Mouse (Mus musculus) midbrain, embryonic 11.5 days (tissue): ENCODE measurements around the gene Ccni. TPM values are rescaled to one million over a fixed set of nuclear protein-coding genes. Genes with fewer than 3 reads are reported as not detected.

Experiments used
- ATAC-seq: fragments of 200-750 bp; cut with Nextera tagmentation; 2 replicates; pipeline ENCODE4 v1.8.0; 2017; ENCODE audit warnings: moderate TSS enrichment, moderate library complexity; ENCODE audit not compliant: low FRiP score
- DNase-seq: peaks from one replicate; pipeline ENCODE4 v3.0.0; 2015; ENCODE audit warnings: low spot score; ENCODE audit errors: missing footprints
- H3K27ac ChIP-seq: fragments of 300-500 bp; sonication (generic); 2 replicates; pipeline ENCODE4 v1.5.1; 2014; ENCODE audit warnings: low read depth, low read length
- H3K27me3 ChIP-seq: fragments of 300-500 bp; sonication (generic); 2 replicates; pipeline ENCODE4 v1.6.1; 2014; ENCODE audit warnings: mild to moderate bottlenecking, low read length, moderate library complexity, mixed read lengths; ENCODE audit not compliant: control insufficient read depth, insufficient read depth
- H3K36me3 ChIP-seq: fragments of 300-500 bp; sonication (generic); 2 replicates; pipeline ENCODE4 v1.6.1; 2014; ENCODE audit warnings: mild to moderate bottlenecking, low read length, moderate library complexity, mixed read lengths; ENCODE audit not compliant: control insufficient read depth, insufficient read depth
- H3K4me1 ChIP-seq: fragments of 300-500 bp; sonication (generic); 2 replicates; pipeline ENCODE4 v1.6.1; 2014; ENCODE audit warnings: low read length; ENCODE audit not compliant: control insufficient read depth, insufficient read depth
- H3K4me2 ChIP-seq: fragments of 300-500 bp; sonication (generic); 2 replicates; pipeline ENCODE4 v1.6.1; 2014; ENCODE audit warnings: mild to moderate bottlenecking, moderate library complexity
- H3K4me3 ChIP-seq: fragments of 300-500 bp; sonication (generic); 2 replicates; pipeline ENCODE4 v1.5.1; 2014; ENCODE audit warnings: low read depth, low read length
- H3K9ac ChIP-seq: fragments of 300-500 bp; sonication (generic); 2 replicates; pipeline ENCODE4 v1.6.1; 2014; ENCODE audit warnings: low read length
- H3K9me3 ChIP-seq: fragments of 300-500 bp; sonication (generic); 2 replicates; pipeline ENCODE4 v1.6.1; 2016; ENCODE audit warnings: low read length; ENCODE audit not compliant: control insufficient read depth
- WGBS: fragments of 180-500 bp; shearing (Covaris S2); extraction: QIAGEN DNeasy Blood & Tissue Kit; methylation state at CpG from one replicate; pipeline ENCODE4 v1.1.7; 2014; 5-methylcytosine and 5-hydroxymethylcytosine counted together
- polyA plus RNA-seq: library from polyadenylated mRNA; unstranded; fragments of >200 nt; fragmentation: Nextera tagmentation; extraction: Ambion mirVana; gene quantifications from 2 replicates; pipeline ENCODE4 v1.2.1, GENCODE M21; 2014

Gene Ccni
- polyA plus RNA-seq, 1 experiment from 2014 or later, result 159 TPM

DNA sequence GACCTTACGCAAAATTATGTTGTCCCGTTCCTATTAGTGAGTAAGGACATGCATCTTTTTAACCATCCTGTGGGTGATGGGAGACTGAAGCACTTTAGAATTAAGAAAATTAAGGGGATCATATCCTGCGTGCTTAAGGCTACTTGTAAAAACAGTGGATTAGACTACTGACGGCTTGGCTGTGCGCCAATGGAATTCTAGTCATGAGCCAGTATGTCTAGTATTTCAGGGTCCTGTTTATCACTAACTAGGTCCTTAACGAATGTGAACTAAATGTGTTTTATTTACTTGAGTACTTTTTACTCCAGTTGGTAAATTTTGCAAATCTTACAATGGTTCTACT is 682 bp upstream of the Ccni start:
- H3K4me1 ChIP-seq, result no peaks in the 10 kb centered on the region; the same call in 1 of the 2 replicates
- H3K27me3 ChIP-seq, result no peaks in the 10 kb centered on the region
- H3K36me3 ChIP-seq, result no peaks in the 10 kb centered on the region
- peak; percentile 31 for ATAC-seq
- peak overlapping the region; percentile 93 for H3K4me3 ChIP-seq
- peak overlapping the region; percentile 86; the same call in 1 of the 2 replicates for H3K27ac ChIP-seq
- DNase-seq, result peak; percentile 93
- WGBS, result 9% methylated on average over 6 of the region's 6 CpGs
- H3K9ac ChIP-seq, result peak overlapping the region; percentile 93
- no peaks in the 10 kb centered on the region for H3K9me3 ChIP-seq
- peak overlapping the region; percentile 46 for H3K4me2 ChIP-seq

DNA sequence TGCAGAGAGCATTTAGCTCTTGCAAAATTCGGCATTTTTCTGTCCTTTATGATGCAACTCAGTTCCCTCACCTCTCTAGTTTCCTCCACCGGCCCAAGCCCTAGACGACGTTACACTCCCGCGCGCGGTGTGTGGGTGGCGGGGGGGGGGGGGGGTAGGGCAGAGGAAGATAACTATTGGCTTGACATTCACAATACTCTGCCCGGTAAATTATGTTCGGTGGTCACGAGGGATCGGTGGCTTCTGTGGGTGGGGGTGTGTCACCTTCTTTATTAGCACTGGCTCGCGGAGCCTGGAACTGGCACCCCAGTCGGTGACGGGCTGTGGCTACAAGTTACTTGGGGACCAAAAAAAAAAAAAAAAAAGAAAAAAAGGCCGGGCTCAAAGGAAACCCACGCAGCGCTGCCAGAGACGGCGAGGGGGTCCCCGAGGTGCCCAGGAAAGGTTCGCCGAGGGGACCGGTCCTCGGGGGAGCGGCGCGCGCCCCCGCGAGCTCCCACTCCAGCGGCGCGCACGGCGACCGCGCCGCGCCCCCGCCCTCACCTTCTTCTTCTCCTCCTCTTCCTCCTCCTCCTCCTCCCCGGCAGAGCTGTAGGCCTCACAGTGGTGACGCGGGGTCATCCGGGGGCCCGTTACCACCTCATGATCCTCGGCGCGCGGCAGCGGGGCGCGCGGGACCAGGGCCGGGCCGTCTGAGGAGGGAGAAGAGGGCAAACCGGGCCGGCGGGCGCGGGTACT is 755 bp downstream of the Ccni start:
- no peaks in the 10 kb centered on the region; the same call in 1 of the 2 replicates for H3K4me1 ChIP-seq
- peak overlapping the region; percentile 71 for H3K4me2 ChIP-seq
- no peaks in the 10 kb centered on the region for H3K9me3 ChIP-seq
- H3K9ac ChIP-seq, result peak overlapping the region; percentile 93
- DNase-seq (peak; percentile 93), ATAC-seq (peak; percentile 70)
- no peaks in the 10 kb centered on the region for H3K27me3 ChIP-seq
- peak overlapping the region; percentile 93 for H3K4me3 ChIP-seq
- no peaks in the 10 kb centered on the region for H3K36me3 ChIP-seq
- H3K27ac ChIP-seq, result peak overlapping the region; percentile 86
- WGBS, result under 1% methylated on average over 42 of the region's 63 CpGs

DNA sequence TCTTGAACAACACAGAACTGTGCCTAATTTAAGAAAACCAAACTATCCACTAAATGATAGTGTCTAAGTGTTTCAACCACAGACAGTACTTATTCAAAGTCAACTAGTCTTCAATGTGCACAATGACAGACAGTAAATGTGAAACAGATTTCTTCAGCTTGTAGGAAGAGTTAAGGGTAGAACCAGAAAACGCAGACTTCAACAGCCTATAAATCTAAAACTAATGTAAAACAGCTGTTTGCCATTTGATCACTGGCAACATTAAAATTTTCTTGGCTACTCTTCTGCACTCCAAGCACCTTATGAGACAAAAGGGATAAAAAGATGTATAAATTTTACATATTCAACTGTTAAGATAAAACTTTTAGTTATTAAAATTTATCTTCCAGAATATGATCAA is 5.1 kb downstream of the Ccni start:
- DNase-seq (no peak), ATAC-seq (no peak)
- Histone ChIP-seq H3K36me3 (peaks cover 6% of the 10 kb centered on the region), H3K4me2 (no peak overlapping the region), H3K27ac (no peak overlapping the region), H3K27me3 (no peaks in the 10 kb centered on the region), H3K4me3 (no peak overlapping the region), H3K9ac (no peak overlapping the region), H3K9me3 (no peaks in the 10 kb centered on the region), H3K4me1 (no peaks in the 10 kb centered on the region; the same call in 1 of the 2 replicates)
- WGBS, result 92% methylated on average over 1 of the region's 1 CpGs

DNA sequence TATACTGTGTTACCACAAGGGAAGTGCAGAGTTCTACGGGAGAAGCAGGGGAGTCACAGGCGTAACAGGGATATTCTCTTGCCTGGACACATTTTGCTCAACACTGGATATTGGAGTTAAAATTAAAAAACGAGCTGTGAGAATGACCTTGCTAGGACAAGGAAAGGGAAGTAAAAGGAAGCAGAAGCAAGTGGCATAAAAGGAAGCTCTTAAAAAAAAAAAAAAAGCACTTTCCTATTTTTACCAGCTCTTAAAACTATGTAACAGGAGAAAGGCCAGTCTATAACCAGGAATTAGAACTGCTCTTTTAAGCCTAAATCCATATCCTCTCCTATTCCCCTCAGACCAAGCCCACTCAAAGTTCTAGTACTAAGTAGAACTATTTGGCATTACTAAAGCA is 8.1 kb downstream of the Ccni start:
- H3K27me3 ChIP-seq, result no peaks in the 10 kb centered on the region
- no peaks in the 10 kb centered on the region for H3K9me3 ChIP-seq
- no peak overlapping the region for H3K9ac ChIP-seq
- WGBS, result 90% methylated on average over 3 of the region's 3 CpGs
- no peaks in the 10 kb centered on the region for H3K4me1 ChIP-seq
- ATAC-seq, result no peak
- no peak for DNase-seq
- H3K4me3 ChIP-seq, result no peak overlapping the region
- H3K4me2 ChIP-seq, result no peak overlapping the region
- peaks cover 6% of the 10 kb centered on the region for H3K36me3 ChIP-seq
- H3K27ac ChIP-seq, result no peak overlapping the region

DNA sequence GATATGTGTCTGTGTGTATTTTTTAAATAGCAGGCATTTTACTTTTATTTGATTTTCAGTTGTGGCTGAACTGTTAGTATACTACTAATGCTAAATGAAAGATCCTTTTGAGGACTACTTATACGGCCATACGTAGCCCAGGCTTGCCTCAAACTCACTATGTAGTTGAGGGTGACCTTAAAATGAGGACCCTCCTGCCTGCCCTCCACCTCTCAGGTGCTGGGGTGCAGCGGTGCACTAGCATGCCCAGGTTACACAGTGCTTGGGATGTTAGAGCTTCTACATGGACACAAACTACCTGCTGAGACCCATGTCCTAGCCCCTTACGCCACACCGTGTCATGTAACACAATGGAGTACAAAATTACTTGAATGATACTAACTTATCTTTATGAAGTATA is 15.9 kb downstream of the Ccni start:
- no peak for ATAC-seq
- WGBS, result 94% methylated on average over 5 of the region's 5 CpGs
- Histone ChIP-seq H3K4me2 (no peak overlapping the region), H3K4me1 (no peaks in the 10 kb centered on the region), H3K36me3 (peaks cover 13% of the 10 kb centered on the region), H3K27ac (no peak overlapping the region), H3K4me3 (no peak overlapping the region), H3K27me3 (no peaks in the 10 kb centered on the region), H3K9me3 (no peaks in the 10 kb centered on the region), H3K9ac (no peak overlapping the region)
- peak; percentile 56 for DNase-seq

DNA sequence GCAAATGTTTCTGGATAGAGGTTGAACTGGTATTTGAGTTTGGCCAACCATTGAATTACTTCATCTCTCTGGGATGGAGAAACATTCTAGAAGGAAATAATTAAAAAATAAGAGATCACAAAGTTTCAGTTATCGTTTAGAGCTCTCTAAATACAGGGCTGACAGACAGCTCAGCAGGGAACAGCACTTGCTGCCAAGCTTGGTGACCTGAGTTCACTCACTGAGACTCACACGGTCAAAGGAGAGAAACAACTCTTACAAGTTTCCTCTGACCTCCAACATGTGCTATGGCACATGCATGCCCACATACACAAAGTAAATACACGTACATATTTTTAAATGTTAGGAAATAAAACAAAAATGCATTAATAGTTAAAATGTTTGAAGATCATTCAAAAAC is 16.7 kb downstream of the Ccni start:
- H3K9ac ChIP-seq, result no peak overlapping the region

DNA sequence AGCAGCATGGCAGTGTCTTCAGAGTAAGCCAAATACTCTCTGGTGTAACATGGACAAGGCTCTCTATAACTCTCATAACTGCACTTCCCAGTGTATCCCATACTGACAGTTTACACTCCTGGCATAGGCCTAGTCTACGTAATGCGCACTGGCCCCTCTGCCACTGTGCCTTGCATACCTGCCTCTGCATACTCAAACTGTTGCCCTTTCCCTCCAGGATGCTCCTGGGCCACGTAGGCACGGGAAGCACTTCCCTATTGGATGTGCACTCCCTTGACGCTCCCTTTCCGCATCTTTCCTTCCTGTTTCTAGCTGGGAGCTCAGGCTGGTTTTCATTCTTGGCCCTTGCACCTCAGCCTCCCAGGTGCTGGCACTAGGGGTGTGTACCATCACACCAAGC is 21.7 kb downstream of the Ccni start:
- Histone ChIP-seq H3K4me1 (no peaks in the 10 kb centered on the region), H3K9me3 (no peaks in the 10 kb centered on the region), H3K27me3 (no peaks in the 10 kb centered on the region), H3K27ac (no peak overlapping the region), H3K9ac (no peak overlapping the region), H3K36me3 (peaks cover 19% of the 10 kb centered on the region), H3K4me2 (no peak overlapping the region), H3K4me3 (no peak overlapping the region)
- DNase-seq, result no peak
- ATAC-seq, result no peak
- WGBS, result 89% methylated on average over 6 of the region's 6 CpGs

More for the DNA sequence above, 16.7 kb downstream of the Ccni start:
- WGBS, result 82% methylated on average over 3 of the region's 3 CpGs
- H3K4me1 ChIP-seq, result no peaks in the 10 kb centered on the region
- peaks cover 16% of the 10 kb centered on the region for H3K36me3 ChIP-seq
- no peaks in the 10 kb centered on the region for H3K9me3 ChIP-seq
- no peak for ATAC-seq
- DNase-seq, result peak; percentile 74
- no peak overlapping the region for H3K27ac ChIP-seq
- no peaks in the 10 kb centered on the region for H3K27me3 ChIP-seq
- no peak overlapping the region for H3K4me2 ChIP-seq
- H3K4me3 ChIP-seq, result no peak overlapping the region

DNA sequence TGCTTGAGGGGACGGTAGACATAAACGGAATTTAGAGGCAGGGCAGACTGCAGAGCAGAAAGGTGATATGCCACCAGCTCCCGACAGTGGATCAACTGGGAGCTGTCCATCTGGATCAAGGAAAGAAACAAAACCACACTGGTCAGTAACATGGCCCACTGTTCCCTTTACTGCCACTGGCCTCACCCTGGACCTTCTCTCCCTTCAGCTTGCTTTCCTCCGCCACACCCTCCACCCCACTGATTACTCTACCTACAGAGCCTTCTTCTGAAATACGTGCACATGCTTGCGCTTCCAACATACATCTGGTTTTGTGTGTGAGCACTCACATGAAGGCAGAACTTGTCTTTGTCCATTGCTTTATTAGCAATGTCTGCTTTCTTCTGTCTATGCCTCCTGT is 23.0 kb downstream of the Ccni start:
- no peaks in the 10 kb centered on the region for H3K9me3 ChIP-seq
- ATAC-seq, result no peak
- no peaks in the 10 kb centered on the region for H3K27me3 ChIP-seq
- no peak overlapping the region for H3K27ac ChIP-seq
- 89% methylated on average over 6 of the region's 6 CpGs for WGBS
- no peak overlapping the region for H3K4me3 ChIP-seq
- DNase-seq, result no peak
- no peak overlapping the region for H3K9ac ChIP-seq
- H3K4me1 ChIP-seq, result no peaks in the 10 kb centered on the region
- peaks cover 16% of the 10 kb centered on the region for H3K36me3 ChIP-seq
- H3K4me2 ChIP-seq, result no peak overlapping the region

DNA sequence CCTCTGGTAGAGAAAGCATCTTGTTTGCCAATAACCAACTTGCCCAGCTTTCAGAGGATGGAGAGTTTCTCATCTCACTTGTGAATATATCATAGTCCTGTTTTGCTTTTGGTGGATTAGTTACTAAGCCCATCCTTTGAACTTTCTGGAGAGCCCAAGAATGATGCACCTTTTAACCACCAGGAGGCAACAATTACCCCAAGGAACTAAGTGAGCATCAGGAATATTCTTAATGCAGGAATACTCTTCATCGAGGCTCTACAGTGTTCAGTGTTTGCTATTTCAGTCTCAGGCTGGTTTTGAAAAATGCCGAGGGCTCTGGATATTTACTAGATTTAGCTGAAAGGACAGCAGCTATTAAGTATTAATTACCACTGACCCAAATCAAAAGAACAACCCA is 26.0 kb downstream of the Ccni start:
- H3K4me1 ChIP-seq, result no peaks in the 10 kb centered on the region
- H3K36me3 ChIP-seq, result peaks cover 6% of the 10 kb centered on the region
- ATAC-seq (no peak), DNase-seq (no peak)
- no peak overlapping the region for H3K4me3 ChIP-seq
- 90% methylated on average over 2 of the region's 2 CpGs for WGBS
- no peak overlapping the region for H3K4me2 ChIP-seq
- no peak overlapping the region for H3K27ac ChIP-seq
- no peak overlapping the region for H3K9ac ChIP-seq
- no peaks in the 10 kb centered on the region for H3K27me3 ChIP-seq
- H3K9me3 ChIP-seq, result no peaks in the 10 kb centered on the region
